Mouse (Mus musculus) stomach, embryonic 14.5 days (tissue): ENCODE data around the gene Adgrl3. TPM values are rescaled to one million over a fixed set of nuclear protein-coding genes. Genes with fewer than 3 reads are reported as not detected.

ENCODE experiments used
- ATAC-seq: fragments of 200-750 bp; cut with Nextera tagmentation; 2 replicates; pipeline ENCODE4 v1.8.0; 2017; ENCODE audit warnings: low read depth, moderate TSS enrichment; ENCODE audit not compliant: insufficient number of reproducible peaks, insufficient read depth, low FRiP score
- H3K27ac ChIP-seq: fragments of 300-500 bp; sonication (generic); 2 replicates; pipeline ENCODE4 v1.5.1; 2014; ENCODE audit warnings: mild to moderate bottlenecking, low read length, moderate library complexity, mixed read lengths
- H3K27me3 ChIP-seq: fragments of 300-500 bp; sonication (generic); 2 replicates; pipeline ENCODE4 v1.6.1; 2014; ENCODE audit warnings: low read length, control low read depth, mixed read lengths; ENCODE audit not compliant: control insufficient read depth, insufficient read depth
- H3K36me3 ChIP-seq: fragments of 300-500 bp; sonication (generic); 2 replicates; pipeline ENCODE4 v1.6.1; 2014; ENCODE audit warnings: mild to moderate bottlenecking, control low read depth, low read length, moderate library complexity, mixed read lengths; ENCODE audit not compliant: control insufficient read depth, insufficient read depth
- H3K4me1 ChIP-seq: fragments of 300-500 bp; sonication (generic); 2 replicates; pipeline ENCODE4 v1.6.1; 2014; ENCODE audit warnings: low read length, control low read depth, mixed read lengths; ENCODE audit not compliant: control insufficient read depth, insufficient read depth
- H3K4me2 ChIP-seq: fragments of 300-500 bp; sonication (generic); replicated peaks from 2 replicates; pipeline ENCODE4 v1.6.1; 2014; ENCODE audit warnings: low read depth, low read length, control low read depth
- H3K4me3 ChIP-seq: fragments of 300-500 bp; sonication (generic); 2 replicates; pipeline ENCODE4 v1.5.1; 2014; ENCODE audit warnings: low read depth, low read length, control low read depth
- H3K9ac ChIP-seq: fragments of 300-500 bp; sonication (generic); replicated peaks from 2 replicates; pipeline ENCODE4 v1.6.1; 2014; ENCODE audit warnings: low read depth, mild to moderate bottlenecking, control low read depth, low read length, moderate library complexity, mixed read lengths
- H3K9me3 ChIP-seq: fragments of 300-500 bp; sonication (generic); 2 replicates; pipeline ENCODE4 v1.6.1; 2016; ENCODE audit warnings: low read depth, low read length, control low read depth; ENCODE audit not compliant: control insufficient read depth
- WGBS: fragments of 180-500 bp; shearing (Covaris S2); extraction: QIAGEN DNeasy Blood & Tissue Kit; methylation state at CpG from one replicate; pipeline ENCODE4 v1.1.7; 2014; 5-methylcytosine and 5-hydroxymethylcytosine counted together
- polyA plus RNA-seq: library from polyadenylated mRNA; unstranded; fragments of >200 nt; fragmentation: Nextera tagmentation; extraction: Ambion mirVana; gene quantifications from 2 replicates; pipeline ENCODE4 v1.2.1, GENCODE M21; 2014

Adgrl3 gene
- polyA plus RNA-seq, 1 experiment from 2014 or later = 38.4 TPM

DNA sequence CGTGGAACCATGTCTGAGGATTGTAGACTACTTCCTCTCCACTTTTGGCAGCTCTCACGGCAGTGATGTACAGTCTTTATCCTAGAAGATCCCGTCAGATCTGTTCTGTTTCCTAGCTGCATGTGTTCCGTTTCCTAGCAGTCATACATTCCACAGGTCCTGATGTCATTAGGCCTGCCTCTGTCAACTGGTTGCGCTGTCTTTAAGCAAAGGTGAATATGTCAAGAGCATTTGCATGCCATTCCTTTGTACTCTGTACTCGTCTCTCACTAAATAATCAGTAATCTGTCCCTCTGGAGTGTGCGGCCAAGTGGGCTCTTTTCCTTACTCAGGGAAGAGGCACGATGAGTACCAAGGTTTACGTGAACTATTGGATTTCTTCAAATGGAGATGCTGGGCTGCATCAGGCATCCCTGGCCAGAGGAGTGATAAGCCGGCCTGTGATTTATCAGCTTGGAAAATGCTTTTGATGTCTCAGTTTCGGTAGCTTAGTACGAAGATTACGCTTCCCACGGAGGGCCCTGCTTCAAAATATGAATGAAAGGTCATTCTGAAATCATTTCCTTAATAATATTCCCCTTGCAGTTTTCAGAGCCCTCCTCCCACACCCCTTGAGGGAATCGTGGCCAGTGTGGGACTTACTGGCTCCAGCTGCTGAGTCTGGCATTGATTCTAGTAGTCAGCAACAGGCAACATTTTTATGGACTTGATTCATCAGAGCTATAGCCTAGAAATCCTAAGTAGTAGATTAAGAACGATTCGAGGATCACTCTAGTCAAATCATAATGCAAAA is 4.2 kb downstream of the Adgrl3 start:
- no peaks in the 10 kb centered on the region for H3K27me3 ChIP-seq
- H3K4me3 ChIP-seq = no peak overlapping the region; the same call in 1 of the 2 replicates
- 37% methylated on average over 17 of the region's 17 CpGs for WGBS
- H3K36me3 ChIP-seq = no peaks in the 10 kb centered on the region
- H3K4me1 ChIP-seq = 0 out of 2 replicates have a peak, but pooled peaks cover 3% of the 10 kb centered on the region
- H3K9ac ChIP-seq = no peak overlapping the region
- ATAC-seq = no peak
- peak overlapping the region; percentile 17 for H3K4me2 ChIP-seq
- H3K9me3 ChIP-seq = no peaks in the 10 kb centered on the region
- H3K27ac ChIP-seq = no peak overlapping the region

DNA sequence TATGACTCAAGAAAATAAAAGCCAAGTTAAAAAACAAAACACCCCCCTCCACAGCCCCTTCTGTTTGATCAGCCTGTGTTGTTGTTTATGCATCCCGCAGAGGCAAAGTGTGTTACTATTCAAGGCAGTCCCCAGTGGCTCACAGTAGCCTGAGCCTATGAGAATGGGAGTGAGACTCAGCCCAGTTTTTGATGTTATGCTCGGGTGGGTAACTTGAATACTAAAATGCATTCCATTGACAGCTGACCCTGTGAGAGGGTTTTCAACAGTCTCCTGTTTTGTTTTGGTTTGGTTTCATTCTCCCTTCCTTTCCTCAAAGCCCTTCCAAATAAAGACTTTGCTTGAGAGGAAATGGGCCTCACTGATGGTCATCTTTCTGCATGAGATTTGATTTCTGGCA is 8.9 kb downstream of the Adgrl3 start:
- Histone ChIP-seq H3K9me3 (no peaks in the 10 kb centered on the region), H3K9ac (no peak overlapping the region), H3K4me2 (no peak overlapping the region), H3K27me3 (no peaks in the 10 kb centered on the region), H3K27ac (no peak overlapping the region), H3K36me3 (no peaks in the 10 kb centered on the region), H3K4me1 (0 out of 2 replicates have a peak, but pooled peaks cover 3% of the 10 kb centered on the region), H3K4me3 (no peak overlapping the region)
- WGBS = 47% methylated on average over 2 of the region's 2 CpGs
- no peak for ATAC-seq

DNA sequence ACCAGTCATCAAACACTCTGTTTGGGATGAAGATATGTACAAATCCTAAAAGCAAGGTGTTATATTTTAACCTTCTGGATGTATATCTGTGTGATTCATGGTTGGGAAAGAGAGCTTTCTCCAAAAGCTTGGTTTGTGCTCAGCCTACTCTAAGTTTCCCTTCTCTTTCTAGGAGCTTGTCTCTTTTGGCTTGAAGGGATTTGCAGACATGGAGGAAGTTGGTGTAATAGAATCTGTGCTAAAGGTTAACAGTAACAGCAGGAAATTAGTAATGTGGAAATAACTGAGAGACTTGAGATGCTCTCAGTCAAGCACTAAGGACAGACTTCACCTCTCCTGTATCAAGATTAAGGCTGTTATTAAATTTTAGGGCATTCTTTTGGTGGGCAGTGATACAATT is 17.2 kb downstream of the Adgrl3 start:
- Histone ChIP-seq H3K27ac (no peak overlapping the region), H3K4me2 (no peak overlapping the region), H3K27me3 (no peaks in the 10 kb centered on the region), H3K4me1 (no peaks in the 10 kb centered on the region), H3K9me3 (no peaks in the 10 kb centered on the region), H3K9ac (no peak overlapping the region), H3K36me3 (no peaks in the 10 kb centered on the region), H3K4me3 (no peak overlapping the region)
- no peak for ATAC-seq

DNA sequence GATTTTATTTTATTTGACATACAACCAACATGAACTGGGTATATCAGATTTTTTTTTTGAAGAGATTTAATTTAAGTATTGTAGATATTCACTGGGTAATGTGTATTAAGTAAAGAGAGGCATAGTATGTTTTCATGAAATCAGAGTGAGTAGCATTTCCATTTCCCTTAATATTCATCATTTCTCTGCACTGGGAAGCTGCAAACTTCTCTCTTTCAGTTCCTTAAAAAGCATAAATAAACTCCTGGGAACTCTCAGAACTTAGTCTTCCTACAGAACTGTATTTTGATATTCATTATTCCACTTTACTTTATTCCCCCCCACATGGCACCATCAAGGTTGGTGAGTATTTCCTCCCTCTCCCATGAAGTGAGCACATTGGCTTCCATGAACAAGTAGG is 23.9 kb downstream of the Adgrl3 start:
- no peak overlapping the region for H3K4me3 ChIP-seq
- H3K36me3 ChIP-seq = no peaks in the 10 kb centered on the region
- no peak overlapping the region for H3K4me2 ChIP-seq
- no peaks in the 10 kb centered on the region for H3K27me3 ChIP-seq
- H3K9me3 ChIP-seq = no peaks in the 10 kb centered on the region
- no peak for ATAC-seq
- H3K27ac ChIP-seq = no peak overlapping the region
- H3K9ac ChIP-seq = no peak overlapping the region
- H3K4me1 ChIP-seq = no peaks in the 10 kb centered on the region

DNA sequence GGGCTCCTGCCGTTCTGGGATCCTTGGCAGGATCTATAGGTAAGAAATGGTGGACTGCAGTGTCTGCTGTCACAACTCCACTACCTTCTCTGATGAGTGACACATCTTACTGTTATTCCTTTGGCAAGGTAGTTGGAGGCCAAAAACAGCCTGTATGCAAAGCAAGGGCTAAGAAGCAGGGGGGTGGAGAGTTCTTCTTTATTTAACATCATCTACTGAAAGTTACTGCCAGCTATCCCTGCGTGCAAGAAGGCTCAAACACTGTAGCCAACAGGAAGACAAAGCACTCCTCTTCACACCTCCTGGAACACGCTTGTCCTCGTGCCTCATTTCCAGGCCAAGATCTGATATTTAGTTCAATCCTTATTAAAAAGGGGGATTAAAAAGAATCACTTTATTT is 26.2 kb downstream of the Adgrl3 start:
- ATAC-seq = no peak
- no peak overlapping the region for H3K9ac ChIP-seq
- H3K4me2 ChIP-seq = no peak overlapping the region
- H3K27me3 ChIP-seq = no peaks in the 10 kb centered on the region
- H3K27ac ChIP-seq = no peak overlapping the region
- WGBS = 87% methylated on average over 4 of the region's 4 CpGs
- no peaks in the 10 kb centered on the region for H3K4me1 ChIP-seq
- no peak overlapping the region for H3K4me3 ChIP-seq
- no peaks in the 10 kb centered on the region for H3K9me3 ChIP-seq
- no peaks in the 10 kb centered on the region for H3K36me3 ChIP-seq

DNA sequence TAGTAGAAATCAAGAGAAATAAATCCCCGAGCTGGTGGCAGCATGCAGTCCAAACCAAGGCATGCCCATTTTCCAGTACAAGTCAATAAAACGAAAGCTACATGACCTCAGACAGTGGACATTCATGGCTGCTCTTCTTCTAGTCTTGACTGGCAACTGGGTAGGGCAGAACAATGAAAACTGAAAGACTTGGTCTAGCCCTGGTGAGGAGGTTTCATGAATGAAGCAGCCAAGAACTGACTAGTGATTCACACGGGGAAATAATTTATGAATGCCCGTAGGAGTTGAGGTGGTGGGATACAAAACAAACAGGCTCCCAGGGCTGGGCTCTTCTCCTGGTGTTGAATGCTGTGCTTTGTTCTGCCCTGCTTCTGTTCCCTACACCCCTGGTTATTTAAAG is 34.7 kb downstream of the Adgrl3 start:
- no peaks in the 10 kb centered on the region for H3K4me1 ChIP-seq
- no peak overlapping the region for H3K27ac ChIP-seq
- H3K27me3 ChIP-seq = no peaks in the 10 kb centered on the region
- no peak overlapping the region for H3K4me3 ChIP-seq
- no peak for ATAC-seq
- H3K9me3 ChIP-seq = no peaks in the 10 kb centered on the region
- 73% methylated on average over 4 of the region's 4 CpGs for WGBS
- no peak overlapping the region for H3K4me2 ChIP-seq
- H3K9ac ChIP-seq = no peak overlapping the region
- no peaks in the 10 kb centered on the region for H3K36me3 ChIP-seq

DNA sequence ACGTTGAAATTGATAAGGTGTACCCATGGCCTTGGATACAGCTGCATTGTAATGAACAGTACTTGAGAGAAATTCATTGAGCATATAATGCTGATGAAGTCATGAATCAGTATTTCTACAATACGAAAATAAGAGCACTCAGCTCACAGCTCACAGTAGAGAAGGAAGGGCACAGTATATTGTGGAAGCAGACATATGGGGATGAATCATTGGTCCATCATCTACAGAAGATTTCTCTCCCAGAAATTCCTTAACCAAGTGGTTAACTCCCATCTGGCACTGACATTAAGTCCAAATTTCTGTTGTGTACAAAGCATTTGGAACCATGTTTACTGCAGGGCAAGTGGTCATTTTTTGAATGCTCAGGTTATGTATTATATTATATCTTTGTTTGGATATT is 35.3 kb downstream of the Adgrl3 start:
- Histone ChIP-seq H3K9me3 (no peaks in the 10 kb centered on the region), H3K4me1 (no peaks in the 10 kb centered on the region), H3K4me2 (no peak overlapping the region), H3K27ac (no peak overlapping the region), H3K9ac (no peak overlapping the region), H3K36me3 (no peaks in the 10 kb centered on the region), H3K4me3 (no peak overlapping the region), H3K27me3 (no peaks in the 10 kb centered on the region)
- WGBS = 79% methylated on average over 2 of the region's 2 CpGs
- no peak for ATAC-seq

DNA sequence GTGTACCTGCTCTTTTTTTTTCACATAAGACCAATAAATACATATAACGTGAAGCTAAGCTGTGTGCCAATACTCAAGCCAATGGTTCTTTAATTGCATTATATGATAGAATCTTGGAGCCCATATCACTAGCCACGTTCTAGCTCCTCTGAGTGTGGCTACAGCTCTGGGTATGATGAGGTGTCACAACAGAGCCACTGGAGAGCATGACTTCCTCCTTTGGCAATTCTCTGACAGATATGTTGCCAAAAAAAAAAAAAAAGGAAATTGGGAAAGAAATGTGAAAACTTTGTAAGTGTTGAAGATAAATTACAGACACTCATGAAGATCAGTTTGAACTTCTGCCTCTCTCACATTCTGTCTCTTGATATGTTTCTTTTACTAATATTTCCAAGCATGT is 38.2 kb downstream of the Adgrl3 start:
- H3K4me2 ChIP-seq = no peak overlapping the region
- H3K27ac ChIP-seq = no peak overlapping the region
- 86% methylated on average over 2 of the region's 2 CpGs for WGBS
- no peaks in the 10 kb centered on the region for H3K4me1 ChIP-seq
- no peaks in the 10 kb centered on the region for H3K36me3 ChIP-seq
- no peaks in the 10 kb centered on the region for H3K9me3 ChIP-seq
- no peak overlapping the region for H3K4me3 ChIP-seq
- no peak for ATAC-seq
- H3K27me3 ChIP-seq = no peaks in the 10 kb centered on the region
- H3K9ac ChIP-seq = no peak overlapping the region

DNA sequence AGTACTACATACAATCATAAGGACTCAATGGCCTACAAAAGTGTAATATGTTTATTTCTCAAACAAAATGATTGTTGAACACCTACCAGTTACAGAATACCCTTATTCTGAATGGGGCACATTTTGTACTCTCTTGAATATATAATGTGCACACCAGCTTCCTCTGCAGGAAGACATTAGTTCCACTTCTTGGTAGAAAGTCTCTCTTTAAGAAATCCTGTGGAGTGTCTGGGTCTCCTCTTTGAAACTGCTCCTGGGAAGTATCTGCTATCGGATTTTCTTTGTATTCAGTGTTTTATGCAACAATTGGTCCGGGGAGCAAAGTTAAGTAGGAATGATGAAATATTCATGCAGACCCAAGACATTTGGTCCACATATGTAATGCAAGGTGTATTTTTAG is 41.0 kb downstream of the Adgrl3 start:
- no peak for ATAC-seq
- Histone ChIP-seq H3K4me1 (no peaks in the 10 kb centered on the region), H3K27ac (no peak overlapping the region), H3K9ac (no peak overlapping the region), H3K4me3 (no peak overlapping the region), H3K9me3 (no peaks in the 10 kb centered on the region), H3K36me3 (no peaks in the 10 kb centered on the region), H3K4me2 (no peak overlapping the region), H3K27me3 (no peaks in the 10 kb centered on the region)
- WGBS = 78% methylated on average over 2 of the region's 2 CpGs
